Comparison of ENCODE assay signal across 27 mouse cellular contexts in genomic region chrX:71294191-71294590, GRCm38 (mm10).
"Had no signal": no experiment of that assay in that cellular context is flagged by ENCODE, and none has a peak within 500 bp of the region (broad histone marks: within the 10 kb centered on the region; RNA-seq: fewer than 3 reads in every experiment).

No protein-coding gene starts in this region.

- DNase-seq: forebrain, postnatal 0 days; gastrocnemius, adult 2 months; gastrocnemius, postnatal 14 days; gastrocnemius, postnatal 36 days; heart, adult 11 months; heart, adult 2 months; heart, postnatal 10 days; heart, postnatal 4 days; kidney, adult 18-20 months; kidney, adult 8-10 months; kidney, postnatal 10 days; kidney, postnatal 25 days; kidney, postnatal 4 days; liver; liver, embryonic 13.5 days had no signal

- H3K4me2 ChIP-seq: heart, embryonic 12.5 days; hindbrain, embryonic 12.5 days; hindbrain, embryonic 14.5 days; intestine, embryonic 15.5 days; limb, embryonic 12.5 days; liver, embryonic 11.5 days; liver, embryonic 13.5 days had no signal

- H3K27me3 ChIP-seq: heart, embryonic 12.5 days; hindbrain, embryonic 12.5 days; intestine, embryonic 15.5 days; limb, embryonic 12.5 days; liver, embryonic 13.5 days had no signal

- H3K4me3 ChIP-seq: gastrocnemius, adult 2 months; heart, adult 2 months; heart, embryonic 12.5 days; hindbrain, embryonic 10.5 days; hindbrain, embryonic 12.5 days; intestine, embryonic 15.5 days; layer of hippocampus, adult 2 months; limb, embryonic 10.5 days; limb, embryonic 12.5 days; liver, embryonic 13.5 days had no signal

- H3K9ac ChIP-seq: forebrain, postnatal 0 days; heart, embryonic 12.5 days; hindbrain, embryonic 12.5 days; hindbrain, embryonic 14.5 days; intestine, embryonic 15.5 days; limb, embryonic 12.5 days; liver, embryonic 13.5 days had no signal

- H3K9me3 ChIP-seq: heart, embryonic 12.5 days; hindbrain, embryonic 10.5 days; hindbrain, embryonic 12.5 days; intestine, embryonic 15.5 days; limb, embryonic 10.5 days; limb, embryonic 12.5 days; liver, embryonic 13.5 days had no signal

- H3K36me3 ChIP-seq: heart, embryonic 12.5 days; hindbrain, embryonic 10.5 days; hindbrain, embryonic 12.5 days; intestine, embryonic 15.5 days; limb, embryonic 10.5 days; limb, embryonic 12.5 days; liver, embryonic 13.5 days had no signal

- H3K4me1 ChIP-seq: heart, embryonic 12.5 days; hindbrain, embryonic 10.5 days; hindbrain, embryonic 12.5 days; intestine, embryonic 15.5 days; limb, embryonic 10.5 days; limb, embryonic 12.5 days; liver, embryonic 13.5 days had no signal

- ATAC-seq: forebrain, postnatal 0 days; hindbrain, embryonic 16.5 days; inflammation-experienced regulatory T-cells, adult 6 months; intestine, embryonic 15.5 days; intestine, postnatal 0 days had no signal

- H3K27ac ChIP-seq: gastrocnemius, adult 2 months; heart, adult 2 months; hindbrain, embryonic 10.5 days; hindbrain, embryonic 12.5 days; hindbrain, embryonic 14.5 days; intestine, embryonic 15.5 days; layer of hippocampus, adult 2 months; limb, embryonic 10.5 days; limb, embryonic 12.5 days; liver, embryonic 13.5 days had no signal
